Mouse (Mus musculus) cerebellum, postnatal 25 days (tissue): Measurements from ENCODE around the gene Wnt9a.
"Not testable (repeated sequence)": the region's sequence is repeated elsewhere in the genome, so short reads cannot be mapped to it uniquely, and the experiment has no call there.

Source experiments
- DNase-seq, 2 experiments: peaks; one replicate each; pipeline ENCODE4 v3.0.0; 2021; ENCODE audit warnings: mixed read lengths in 2 of 2

Wnt9a gene

DNA sequence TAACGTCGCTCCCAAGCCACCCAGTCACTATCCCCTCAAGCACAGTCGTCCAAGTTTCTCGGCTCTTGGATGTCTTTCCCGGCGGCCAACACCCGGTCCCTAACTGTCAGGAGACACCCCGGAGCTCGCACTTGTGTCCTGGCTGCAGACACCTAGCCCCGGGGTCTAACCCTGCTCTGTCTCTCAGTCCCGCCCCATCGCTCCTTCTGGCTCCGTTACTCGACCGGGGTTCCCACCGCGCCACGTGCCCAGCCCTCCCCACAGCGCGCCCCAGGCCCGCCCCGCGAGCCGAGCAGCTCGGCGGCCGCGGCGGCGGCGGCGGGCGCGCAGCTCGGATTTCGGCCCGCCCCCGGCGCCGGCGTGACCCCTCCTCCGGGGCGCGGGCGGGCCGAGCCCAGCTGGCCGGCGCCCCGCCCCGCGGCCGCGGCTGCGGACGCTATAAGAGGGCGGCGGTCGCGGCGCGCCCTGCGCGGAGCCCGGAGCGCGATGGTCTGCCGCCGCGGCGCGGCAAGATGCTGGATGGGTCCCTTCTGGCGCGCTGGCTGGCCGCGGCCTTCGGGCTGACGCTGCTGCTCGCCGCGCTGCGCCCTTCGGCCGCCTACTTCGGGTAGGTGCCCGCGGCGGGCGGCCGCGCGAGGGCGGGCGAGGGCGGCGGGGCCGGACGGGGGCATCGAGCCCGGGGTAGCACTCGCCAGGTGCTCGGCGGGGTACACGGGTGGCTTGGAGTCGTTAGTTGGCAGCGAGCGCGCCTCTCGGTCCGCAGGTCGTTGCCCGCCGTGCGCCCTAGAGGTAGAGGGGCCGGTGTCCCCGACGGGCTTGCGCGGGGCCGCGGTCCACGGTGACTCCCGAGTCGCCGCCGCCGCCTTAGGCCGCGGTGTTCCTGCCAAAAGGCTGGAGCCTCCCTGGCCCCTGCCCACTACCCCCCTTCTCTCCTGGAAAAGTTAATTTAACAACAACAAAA, at the start of gene Wnt9a:
Gene Wnt9a, plus strand, starts transcription at position 468 of the 961 bp plus-strand sequence.
- peak; percentile 48 to 67 for DNase-seq

DNA sequence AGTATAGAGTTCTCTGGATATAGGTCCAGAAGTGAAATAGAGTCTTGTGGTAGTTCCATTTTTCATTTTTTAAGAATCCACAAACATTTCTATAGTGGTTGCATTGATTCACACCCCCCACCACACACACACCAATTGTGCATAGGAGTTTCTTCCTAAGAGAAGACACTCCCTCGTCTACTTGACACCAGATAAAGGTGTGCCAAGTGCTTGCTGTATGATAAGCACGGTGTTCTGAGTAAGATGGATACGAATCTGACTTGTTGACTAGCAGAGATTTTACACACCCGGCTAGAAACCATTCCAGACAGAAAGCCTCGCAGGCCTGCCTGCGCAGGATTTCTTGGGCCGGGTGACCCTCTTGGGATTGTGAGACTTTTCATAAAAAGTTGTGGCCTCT, 47.1 kb upstream of the Wnt9a start:
- no peak for DNase-seq

DNA sequence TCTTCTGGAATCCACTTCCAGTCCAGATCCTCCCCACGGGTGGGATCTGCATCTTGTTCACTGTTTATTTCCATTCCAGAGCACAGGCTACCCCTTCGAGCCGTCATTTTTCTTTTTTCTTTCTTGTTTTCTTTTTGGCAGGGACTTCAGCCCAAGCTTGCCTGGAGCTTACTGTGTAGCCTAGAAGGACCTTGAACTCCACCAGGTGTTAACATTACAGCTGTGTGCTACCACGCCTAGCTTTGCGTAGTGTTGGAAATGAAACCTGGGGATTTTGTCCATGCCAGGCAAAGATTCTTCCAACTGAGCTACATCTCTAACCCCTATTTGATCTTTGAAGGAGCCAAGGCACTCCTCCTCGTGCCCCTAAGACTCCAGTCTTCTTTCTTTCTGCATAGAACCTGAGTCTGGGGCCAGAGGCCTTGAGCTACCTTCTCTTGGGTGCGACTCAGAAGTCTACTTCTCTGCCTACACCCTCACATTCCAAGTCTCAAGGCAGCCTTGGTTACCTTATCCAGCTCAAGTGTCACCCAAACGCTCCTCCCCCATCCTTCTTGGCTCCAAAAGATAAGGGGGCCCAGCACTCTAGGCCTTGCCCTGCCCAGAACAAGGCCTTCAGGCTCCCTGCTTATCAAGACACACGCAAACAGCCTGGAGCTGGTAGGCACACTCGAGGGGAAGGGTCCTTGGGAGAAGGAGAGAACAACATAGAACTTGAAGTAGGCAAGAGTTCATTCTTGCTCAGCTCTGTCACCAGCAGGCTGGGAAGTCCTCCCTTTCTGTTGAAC, 45.8 kb upstream of the Wnt9a start:
- no peak for DNase-seq

DNA sequence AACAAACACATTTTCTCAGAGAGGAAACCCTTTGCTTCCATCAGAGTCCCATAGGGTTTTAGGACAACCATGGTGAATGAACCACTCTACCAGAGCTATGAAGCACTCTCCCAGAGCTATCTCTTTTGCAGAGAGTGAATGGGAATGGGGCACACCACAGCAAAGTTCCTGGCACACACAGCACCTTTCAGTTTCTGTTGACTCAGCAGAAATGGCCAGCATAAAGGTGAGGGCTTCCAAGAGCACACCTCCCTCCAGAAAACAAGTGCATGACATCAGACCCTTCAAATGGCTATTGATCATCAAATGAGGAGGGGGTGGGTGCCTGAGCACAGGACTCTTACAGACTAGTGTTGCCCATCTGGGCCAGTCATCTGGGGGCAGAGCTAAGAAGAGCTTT, 44.4 kb upstream of the Wnt9a start:
- no peak for DNase-seq

DNA sequence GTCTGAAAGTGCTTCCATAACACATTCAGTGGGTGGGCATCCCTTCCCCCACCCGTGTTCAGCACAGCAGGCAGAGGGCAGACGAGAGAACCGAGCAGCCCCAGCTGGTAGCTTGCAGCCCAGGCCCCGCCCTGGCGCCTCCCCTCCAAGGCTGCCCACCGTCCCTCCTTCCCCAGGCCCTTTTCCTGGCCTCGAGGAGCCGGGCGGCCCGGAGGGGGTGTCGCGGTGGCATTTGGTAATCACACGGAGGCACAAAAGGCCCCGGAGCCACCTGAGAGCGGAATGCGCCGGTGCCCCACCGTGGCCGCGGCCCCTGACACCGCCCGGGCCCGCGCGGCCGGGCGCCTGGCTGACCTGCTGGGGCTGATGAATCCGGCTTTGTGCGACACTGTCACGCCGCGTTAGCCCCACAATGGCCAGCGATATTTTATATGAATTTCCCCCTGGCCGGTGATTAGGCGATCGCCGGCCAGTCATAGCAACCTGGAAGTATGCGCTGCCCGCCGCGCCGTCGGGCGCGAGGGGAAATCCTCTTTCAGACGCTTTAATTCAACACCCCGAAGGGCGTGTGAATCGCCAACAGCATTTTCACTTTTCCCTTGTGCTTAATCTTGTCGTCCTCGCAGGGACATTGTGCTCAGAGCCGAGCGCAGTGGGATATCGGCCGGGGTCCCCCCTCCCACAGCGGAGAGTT, 42.7 kb upstream of the Wnt9a start:
- DNase-seq, result peak in 1 of 2 experiments; percentile 30

DNA sequence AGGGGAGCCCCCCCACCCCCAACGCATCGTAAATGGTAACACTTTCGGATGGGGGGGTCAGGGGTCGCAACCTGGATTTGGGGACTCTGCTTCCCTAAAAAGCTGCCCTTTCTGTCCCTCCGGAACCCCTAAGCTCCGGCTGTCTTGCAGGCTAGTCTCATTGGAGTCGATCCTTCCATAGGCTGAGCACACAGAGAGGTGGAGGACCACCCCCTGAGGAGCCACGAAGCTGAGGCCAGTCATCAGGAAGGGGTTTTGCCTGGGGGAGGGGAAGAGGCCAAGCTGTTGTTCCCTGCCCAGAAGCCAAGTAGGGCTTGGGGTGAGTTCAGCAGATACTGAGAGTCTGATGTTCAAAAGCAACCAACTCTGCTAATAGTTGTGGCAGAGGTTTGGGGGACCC, 42.1 kb upstream of the Wnt9a start:
- no peak for DNase-seq

DNA sequence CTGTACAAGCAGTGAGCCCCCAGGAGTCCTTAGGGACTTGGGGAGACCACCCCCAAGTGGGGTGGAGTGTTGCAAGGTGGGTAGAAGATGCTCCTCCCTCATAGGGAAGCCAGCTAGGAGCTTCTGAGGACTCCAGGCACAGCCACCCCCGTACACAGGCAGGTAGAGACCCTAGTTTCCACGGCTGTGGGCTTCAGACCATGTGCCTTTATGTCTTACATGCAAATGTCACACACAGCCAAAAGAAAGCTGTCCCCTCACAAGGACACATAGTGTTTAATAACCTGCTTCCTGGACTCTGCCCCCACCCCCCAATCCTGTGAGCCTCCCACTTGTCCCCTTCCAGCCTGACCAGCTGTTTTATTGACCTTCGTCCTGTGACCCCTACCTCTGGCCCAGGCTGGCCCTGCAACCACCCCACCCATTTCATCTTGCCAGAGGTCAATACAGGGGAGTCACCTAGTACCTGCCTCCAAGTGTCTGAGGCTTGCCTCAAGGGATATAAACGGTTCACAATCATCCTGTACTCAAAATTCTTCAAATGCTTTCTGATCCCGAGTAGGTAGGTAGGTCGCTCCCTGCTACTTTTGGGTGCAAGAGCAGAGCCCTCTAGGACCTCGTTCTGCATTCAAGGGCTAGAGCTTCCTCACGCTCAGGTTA, 41.4 kb upstream of the Wnt9a start:
- no peak for DNase-seq

DNA sequence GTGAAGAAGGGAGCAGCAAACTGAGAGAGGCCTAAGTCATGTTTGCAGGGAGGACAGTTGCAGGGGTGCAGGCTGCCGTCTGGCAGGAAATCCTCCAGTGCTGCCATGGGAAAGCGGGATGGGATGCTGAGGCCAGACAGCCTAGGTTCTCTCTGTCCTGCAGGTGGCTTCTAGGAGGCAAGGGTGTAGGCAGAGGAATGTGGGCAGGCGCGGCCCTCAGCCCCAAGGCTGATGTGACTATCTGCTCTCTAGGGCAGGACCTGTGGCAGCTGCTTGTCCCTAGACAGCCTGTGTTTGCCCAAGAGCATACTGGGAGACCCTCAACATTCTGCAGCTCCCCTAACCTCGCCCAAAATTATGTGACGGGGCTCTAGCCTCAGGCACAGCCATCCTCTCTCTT, 40.0 kb upstream of the Wnt9a start:
- no peak for DNase-seq

DNA sequence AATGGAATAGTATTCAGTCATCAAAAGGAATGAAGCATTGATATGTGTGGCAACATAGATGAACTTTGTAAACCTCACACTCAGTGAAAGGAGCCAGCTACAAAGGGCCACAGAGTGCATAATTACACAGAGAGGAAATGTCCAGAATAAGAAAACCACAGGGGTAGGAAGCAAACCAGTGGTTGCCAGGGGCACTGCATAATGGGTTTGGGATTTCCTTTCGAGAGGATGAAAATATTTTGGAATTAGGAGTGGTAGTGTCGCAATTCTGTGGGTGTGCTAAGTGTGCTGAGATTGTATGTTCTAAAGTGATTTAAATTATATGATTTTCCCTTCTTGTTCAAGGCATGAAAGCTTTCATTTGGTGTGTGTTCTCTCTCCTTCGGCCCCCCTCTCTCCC, 32.5 kb upstream of the Wnt9a start:
- no peak for DNase-seq

DNA sequence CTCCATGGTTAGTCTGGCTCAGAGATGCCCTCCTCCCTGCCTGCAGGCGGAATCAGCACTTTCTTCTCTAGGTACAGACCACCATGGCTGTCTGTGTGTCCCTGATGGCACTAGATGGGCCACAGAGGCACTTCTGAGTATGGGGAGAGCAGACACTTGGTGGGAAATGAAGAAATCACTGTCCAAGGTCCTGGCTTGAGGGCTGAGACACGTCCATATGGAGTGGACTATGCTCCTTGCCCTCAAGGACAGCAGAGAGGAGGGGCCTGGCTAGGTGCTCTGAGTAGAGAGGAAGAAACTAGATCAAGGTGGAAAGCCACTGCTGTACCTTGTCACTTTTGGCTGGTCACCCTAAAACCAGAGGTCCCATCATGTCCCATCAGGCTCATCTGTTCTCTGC, 29.9 kb upstream of the Wnt9a start:
- DNase-seq, result no peak

DNA sequence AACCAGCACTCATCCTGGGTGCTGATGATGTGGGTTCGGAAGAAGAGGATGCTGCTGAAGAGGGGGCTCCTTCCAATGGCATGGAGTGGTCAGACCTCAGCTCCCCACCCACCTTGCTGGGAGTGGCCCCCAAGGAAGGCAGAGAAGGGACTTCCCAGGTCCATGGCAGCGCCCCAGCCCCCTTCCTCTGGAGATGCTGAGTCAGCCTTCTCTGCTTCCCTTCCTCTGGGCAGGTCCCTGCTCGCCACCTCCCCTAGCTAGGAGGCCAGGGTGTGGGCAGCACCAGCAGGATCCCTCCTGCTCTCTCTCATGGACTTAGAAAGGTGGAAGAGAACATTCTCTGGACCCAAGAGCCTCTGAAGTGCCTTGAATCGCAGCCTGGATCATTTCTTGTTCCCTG, 28.7 kb upstream of the Wnt9a start:
- DNase-seq, result no peak

DNA sequence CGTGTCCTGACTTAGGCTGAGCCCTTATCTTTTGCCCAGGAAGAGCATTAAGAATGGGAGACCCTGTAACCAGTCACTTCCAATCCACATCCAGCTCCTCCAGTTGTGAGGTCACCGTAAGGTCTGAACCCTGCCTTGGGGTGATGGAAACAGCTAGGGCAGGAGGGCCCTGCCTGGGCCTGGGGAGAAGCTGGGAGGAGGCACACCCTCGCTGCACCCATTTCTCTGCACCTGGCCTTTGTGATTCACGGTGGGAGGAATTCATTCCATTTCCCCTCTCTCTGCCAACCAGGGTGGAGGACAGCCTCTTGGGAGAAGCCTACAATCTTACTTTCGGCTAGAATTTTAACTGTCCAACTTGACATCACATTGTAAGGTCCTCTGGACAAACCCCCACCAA, 24.6 kb upstream of the Wnt9a start:
- no peak for DNase-seq

DNA sequence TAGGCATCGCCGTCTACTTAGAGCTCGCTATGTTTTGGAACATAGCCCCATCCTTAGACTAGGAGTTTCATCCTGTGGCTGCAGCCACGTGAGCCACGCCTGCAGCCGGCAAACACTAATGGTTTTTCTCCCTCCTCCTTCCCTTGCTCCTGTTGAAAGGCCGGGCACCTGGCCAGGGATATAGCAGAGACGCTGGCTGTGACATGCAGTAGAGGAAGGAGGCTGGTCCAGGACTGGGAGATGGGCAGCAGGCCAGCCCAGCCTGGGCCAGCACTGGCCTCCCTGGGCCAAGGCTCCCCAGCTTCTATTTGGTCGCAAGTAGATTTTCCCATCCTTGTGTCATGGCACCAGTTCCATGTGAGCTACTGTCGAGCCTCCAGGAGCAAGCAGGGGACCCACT, 23.8 kb upstream of the Wnt9a start:
- DNase-seq, result peak; percentile 87 to 93

DNA sequence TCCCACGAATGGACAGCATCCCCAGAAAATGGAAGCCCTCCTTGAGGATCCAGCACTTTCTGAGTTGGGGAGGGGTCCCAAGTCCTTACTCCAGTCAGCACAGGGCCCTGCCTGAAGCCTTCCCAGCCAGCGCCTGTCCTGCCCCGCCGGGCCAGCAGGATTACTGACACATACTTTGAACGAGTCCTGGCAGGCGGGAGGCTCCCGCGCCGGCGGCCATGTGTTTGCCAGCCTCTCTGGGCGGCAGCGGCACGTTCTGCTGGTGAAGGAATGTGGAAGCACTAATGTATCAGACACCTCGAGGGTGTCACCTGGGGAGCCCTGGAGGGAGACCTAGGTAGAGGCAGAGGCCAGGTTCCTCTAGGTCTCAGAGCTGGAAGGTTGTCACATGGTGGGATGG, 22.6 kb upstream of the Wnt9a start:
- peak in 1 of 2 experiments; percentile 67 for DNase-seq

DNA sequence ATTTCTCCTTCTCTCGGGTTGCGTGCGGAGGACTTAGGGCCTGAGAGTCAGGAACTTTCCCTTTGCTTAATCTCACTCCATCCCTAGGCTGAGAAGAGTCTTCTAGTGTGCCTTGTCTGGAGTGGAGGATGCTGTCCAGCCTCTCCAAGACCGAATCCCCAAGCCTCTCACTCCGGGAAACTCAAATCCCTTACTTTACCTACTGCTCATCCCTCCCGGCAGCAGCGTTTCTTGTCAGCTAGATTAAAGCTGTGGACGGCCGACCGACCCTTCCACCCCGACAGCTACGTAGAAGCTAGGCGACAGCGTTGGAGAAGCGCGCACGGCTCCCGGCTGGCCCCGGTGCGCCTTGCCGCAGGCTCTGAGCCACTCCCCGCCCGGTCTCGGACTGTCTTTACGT, 17.0 kb upstream of the Wnt9a start:
- DNase-seq, result no peak

DNA sequence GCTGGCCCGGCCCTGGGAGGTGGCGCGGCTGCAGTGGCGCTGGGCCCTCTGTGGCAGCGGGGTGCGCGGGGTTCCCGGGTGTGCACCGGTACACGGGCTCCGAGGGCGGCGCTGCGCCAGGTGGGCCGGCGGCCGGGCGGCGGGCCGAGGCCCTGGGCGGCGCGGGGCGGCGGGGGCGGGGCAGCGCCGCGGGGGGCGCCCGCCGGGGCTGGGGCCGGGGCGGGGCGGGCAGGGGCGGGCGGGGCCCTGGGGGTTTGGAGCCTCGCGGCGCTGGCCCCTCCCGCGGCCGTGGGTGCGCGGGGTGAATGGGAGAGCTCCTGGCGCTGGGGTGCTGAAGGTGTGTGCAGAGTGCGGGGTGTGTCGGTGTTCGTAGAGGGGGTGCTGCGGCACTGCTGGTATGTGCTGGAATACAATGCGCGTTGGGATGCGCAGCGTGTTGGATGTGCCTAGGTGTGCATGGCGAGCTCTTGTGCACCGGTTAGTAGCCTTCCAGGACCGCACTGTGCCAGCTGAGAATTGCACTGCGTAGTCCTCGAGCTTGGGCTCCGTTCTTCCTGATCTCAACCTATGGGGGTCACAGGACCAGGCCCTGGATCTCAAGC, 15.9 kb upstream of the Wnt9a start, which contains the start of gene Wnt3a:
Gene Wnt3a, minus strand, starts transcription at position 51 of the 602 bp plus-strand sequence.
- DNase-seq, result no peak

DNA sequence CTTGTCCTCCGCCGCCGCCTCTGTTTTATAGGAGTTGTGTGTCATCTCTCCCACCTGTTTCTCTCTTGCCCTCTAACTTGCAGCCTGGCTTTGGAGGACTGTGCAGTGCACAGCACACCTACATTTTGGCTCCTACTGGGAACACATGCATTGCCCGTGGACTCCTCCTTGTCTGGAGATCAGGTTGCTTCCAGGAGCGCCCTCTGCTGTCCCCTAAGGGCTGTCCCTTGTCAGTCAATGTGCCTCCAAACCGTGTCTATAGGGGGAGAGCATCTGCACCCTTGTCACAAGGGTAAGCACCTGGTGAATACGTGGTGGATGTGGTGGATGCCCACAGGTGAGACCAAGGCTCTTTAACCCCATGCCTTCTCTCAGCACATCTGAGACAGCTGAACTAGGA, 13.1 kb upstream of the Wnt9a start:
- peak; percentile 61 to 79 for DNase-seq

DNA sequence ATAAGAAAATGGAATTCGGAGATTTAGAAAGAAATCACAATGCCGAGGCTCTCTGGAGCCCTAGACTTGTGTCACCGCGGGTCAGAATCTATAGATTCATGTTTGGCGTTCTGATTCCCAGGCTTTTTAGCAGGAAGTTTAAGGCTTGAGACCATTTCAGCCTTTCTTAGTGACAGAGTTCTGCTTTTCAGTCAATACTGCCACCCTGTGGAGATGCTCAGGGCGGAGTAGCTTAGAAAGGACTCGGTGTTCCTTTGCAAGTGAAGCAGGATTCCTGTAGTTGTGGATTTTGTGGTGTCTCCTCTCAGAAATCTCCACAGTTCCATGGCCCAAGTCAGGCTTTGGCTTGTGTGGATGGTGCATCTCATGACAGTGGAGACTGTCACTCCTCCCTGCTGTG, 8.8 kb upstream of the Wnt9a start:
- DNase-seq, result peak in 1 of 2 experiments; percentile 75

DNA sequence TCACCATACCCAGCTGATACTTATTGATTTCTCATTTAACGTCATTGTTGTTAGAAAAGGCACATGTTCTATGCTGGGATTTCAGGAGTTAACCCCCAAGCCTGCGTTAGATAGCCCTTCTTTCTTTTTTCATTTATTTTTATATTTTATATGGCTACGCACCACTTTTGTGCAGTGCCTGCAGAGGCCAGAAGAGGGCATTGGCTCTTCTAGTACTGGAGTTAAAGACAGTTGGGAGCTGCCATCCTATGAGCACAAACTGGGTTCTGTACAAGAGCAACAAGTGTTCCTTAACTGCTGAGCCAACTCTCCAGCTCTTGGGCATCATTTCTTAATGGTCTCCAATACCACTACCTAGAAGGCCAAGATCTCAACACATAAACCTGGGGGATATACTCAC, 6.5 kb upstream of the Wnt9a start:
- DNase-seq, result peak in 1 of 2 experiments; percentile 51

DNA sequence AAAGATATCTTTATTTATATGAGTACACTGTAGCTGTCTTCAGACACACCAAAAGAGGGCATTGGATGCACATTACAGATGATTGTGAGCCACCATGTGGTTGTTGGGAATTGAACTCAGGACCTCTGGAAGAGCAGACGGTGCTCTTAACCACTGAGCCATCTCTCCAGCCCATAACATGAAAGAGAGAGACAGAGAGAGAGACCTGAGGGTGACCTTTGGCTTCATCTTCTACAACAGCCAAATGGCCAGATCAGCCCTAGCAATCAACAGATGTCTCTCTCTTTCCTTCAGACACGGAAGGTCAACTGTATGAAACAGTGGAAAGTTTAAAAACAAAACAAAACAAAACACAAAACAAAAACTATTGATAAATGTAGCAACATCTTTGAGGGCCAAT, 5.7 kb upstream of the Wnt9a start:
- DNase-seq, result not testable (repeated sequence)

DNA sequence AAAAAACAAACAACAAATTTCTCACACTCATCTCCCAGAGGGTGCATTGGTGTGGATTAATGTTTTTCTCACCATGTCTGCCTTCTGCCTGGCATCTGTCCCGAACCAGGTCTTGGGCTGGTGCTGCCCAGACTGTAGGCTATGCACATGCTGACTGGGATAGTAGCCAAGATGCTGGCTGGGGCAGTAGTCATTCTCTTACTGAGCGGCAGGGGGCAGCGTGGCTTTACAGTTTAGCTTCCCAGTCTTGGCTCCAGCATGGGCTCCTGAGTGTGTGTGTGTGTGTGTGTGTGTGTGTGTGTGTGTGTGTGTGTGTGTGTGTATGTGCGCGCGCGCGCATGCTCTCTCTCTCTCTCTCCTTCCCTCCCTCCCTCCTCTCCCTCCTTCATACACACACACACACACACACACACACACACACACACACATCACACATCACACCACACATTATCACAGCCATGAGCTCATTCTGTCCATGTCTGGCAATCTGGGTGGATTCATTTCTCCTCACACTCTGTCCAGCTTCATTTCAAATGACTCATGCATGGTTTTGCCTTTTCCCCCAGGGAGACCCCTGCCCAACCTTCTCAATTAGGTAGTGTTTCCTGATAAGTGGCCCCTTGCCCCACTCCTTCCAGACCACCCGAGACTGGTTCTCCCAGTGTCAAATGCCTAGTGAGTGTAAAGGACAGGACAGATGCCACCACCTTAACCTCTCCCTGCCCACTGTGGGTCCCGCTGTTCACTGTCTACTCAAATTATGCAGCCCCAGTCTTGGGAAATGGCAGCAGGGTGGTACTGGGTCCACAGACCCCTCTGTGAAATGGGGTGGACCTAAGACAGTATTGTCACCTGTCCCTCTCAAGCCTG, 3.8 kb upstream of the Wnt9a start:
- peak; percentile 89 to 93 for DNase-seq
